Mouse (Mus musculus) CH12.LX (cell line): ENCODE data around the gene Mstn. TPM values are rescaled to one million over a fixed set of nuclear protein-coding genes. Genes with fewer than 3 reads are reported as not detected.

ENCODE experiments used
- DNase-seq: peaks from one replicate; pipeline ENCODE4 v3.0.0-alpha.2; 2013; ENCODE audit errors: extremely low read depth
- H3K27ac ChIP-seq: 2 replicates; pipeline ENCODE4 v1.5.1; 2012; ENCODE audit warnings: low read depth, mild to moderate bottlenecking, control low read depth, moderate library complexity; ENCODE audit not compliant: insufficient read depth
- H3K27me3 ChIP-seq: replicated peaks from 2 replicates; pipeline ENCODE3; 2012; ENCODE audit warnings: inconsistent platforms
- H3K36me3 ChIP-seq, 2 experiments: replicated peaks in 1 of 2; 2 replicates each; pipeline versions ENCODE3 to v1.6.1; 2012; ENCODE audit warnings: inconsistent platforms in 1 of 2, low read length in 1 of 2, mild to moderate bottlenecking in 1 of 2, mixed read lengths in 1 of 2, moderate library complexity in 1 of 2; ENCODE audit not compliant: control insufficient read depth in 1 of 2, insufficient read depth in 1 of 2
- H3K4me1 ChIP-seq, 2 experiments: 2 replicates each; pipeline ENCODE4 v1.6.1; 2012; ENCODE audit warnings: inconsistent platforms in 1 of 2, moderate library complexity in 1 of 2; ENCODE audit not compliant: insufficient read depth in 2 of 2, control insufficient read depth in 1 of 2
- H3K4me2 ChIP-seq: 2 replicates; pipeline ENCODE4 v1.6.1; 2012; ENCODE audit warnings: low read depth, mild to moderate bottlenecking, control low read depth; ENCODE audit not compliant: poor library complexity, insufficient read depth, severe bottlenecking
- H3K4me3 ChIP-seq, 3 experiments: fragments of 150-350 bp in 1 of 3; sonication (generic) in 1 of 3; replicated peaks in 1 of 3; 2 replicates each; pipeline versions ENCODE3 to v1.5.1; 2011 to 2012; ENCODE audit warnings: low read depth in 2 of 3, low read length in 2 of 3, mild to moderate bottlenecking in 2 of 3, moderate library complexity in 2 of 3, control low read depth in 1 of 3, improper control_type of control experiment in 1 of 3, inconsistent platforms in 1 of 3, mixed read lengths in 1 of 3; ENCODE audit not compliant: poor library complexity in 1 of 3
- H3K79me2 ChIP-seq: replicated peaks from 2 replicates; pipeline ENCODE4 v1.6.1; 2012; ENCODE audit warnings: mild to moderate bottlenecking, moderate library complexity; ENCODE audit not compliant: control insufficient read depth, poor library complexity, insufficient read depth, severe bottlenecking; ENCODE audit errors: extremely low read depth
- H3K9ac ChIP-seq: 2 replicates; pipeline ENCODE4 v1.6.1; 2012; ENCODE audit warnings: low read depth, mild to moderate bottlenecking, control low read depth, moderate library complexity; ENCODE audit not compliant: insufficient read depth
- H3K9me3 ChIP-seq: replicated peaks from 2 replicates; pipeline ENCODE3; 2012; ENCODE audit warnings: low read length, inconsistent platforms, mixed read lengths
- BHLHE40 ChIP-seq: IDR thresholded peaks from 2 replicates; pipeline ENCODE4 v1.6.1; 2011; ENCODE audit warnings: mild to moderate bottlenecking, low read depth, low read length, improper control_type of control experiment
- CHD2 ChIP-seq: IDR thresholded peaks from 2 replicates; pipeline ENCODE4 v1.6.1; 2011; ENCODE audit warnings: low read length, improper control_type of control experiment
- CTCF ChIP-seq, 2 experiments: IDR thresholded peaks in 1 of 2; conservative IDR thresholded peaks in 1 of 2; 2 replicates each; pipeline ENCODE4 v1.5.1; 2011 to 2012; ENCODE audit warnings: low read depth in 2 of 2, low read length in 2 of 2, improper control_type of control experiment in 1 of 2, inconsistent platforms in 1 of 2, mild to moderate bottlenecking in 1 of 2, moderate library complexity in 1 of 2
- E2F4 ChIP-seq: IDR thresholded peaks from 2 replicates; pipeline ENCODE4 v1.6.1; 2011; ENCODE audit warnings: low read depth, low read length, improper control_type of control experiment; ENCODE audit not compliant: insufficient replicate concordance
- ELF1 ChIP-seq: IDR thresholded peaks from 2 replicates; pipeline ENCODE4 v1.6.1; 2014; ENCODE audit warnings: low read depth, mild to moderate bottlenecking, inconsistent platforms, low read length, improper control_type of control experiment
- EP300 ChIP-seq: IDR thresholded peaks from 2 replicates; pipeline ENCODE4 v1.6.1; 2011; ENCODE audit warnings: low read length, improper control_type of control experiment
- IRF4 ChIP-seq: IDR thresholded peaks from 2 replicates; pipeline ENCODE4 v1.6.1; 2014; ENCODE audit warnings: low read depth, mild to moderate bottlenecking, inconsistent platforms, low read length, improper control_type of control experiment
- MAFK ChIP-seq: IDR thresholded peaks from 2 replicates; pipeline ENCODE4 v1.6.1; 2011; ENCODE audit warnings: low read length, improper control_type of control experiment; ENCODE audit not compliant: insufficient replicate concordance
- MEF2A ChIP-seq: IDR thresholded peaks from 2 replicates; pipeline ENCODE4 v1.6.1; 2014; ENCODE audit warnings: low read depth, mild to moderate bottlenecking, inconsistent platforms, low read length, improper control_type of control experiment, borderline replicate concordance
- MXI1 ChIP-seq: IDR thresholded peaks from 2 replicates; pipeline ENCODE4 v1.6.1; 2011; ENCODE audit warnings: mild to moderate bottlenecking, low read depth, low read length, improper control_type of control experiment
- MYC ChIP-seq: IDR thresholded peaks from 2 replicates; pipeline ENCODE4 v1.6.1; 2011; ENCODE audit warnings: low read depth, mild to moderate bottlenecking, improper control_type of control experiment, low read length
- PAX5 ChIP-seq: IDR thresholded peaks from 2 replicates; pipeline ENCODE4 v1.6.1; 2012; ENCODE audit warnings: low read length, inconsistent platforms, mixed read lengths
- POLR2AphosphoS2 ChIP-seq: IDR thresholded peaks from 2 replicates; pipeline ENCODE4 v1.6.1; 2011; ENCODE audit warnings: low read depth, low read length, improper control_type of control experiment
- RAD21 ChIP-seq: IDR thresholded peaks from 2 replicates; pipeline ENCODE4 v1.6.1; 2011; ENCODE audit warnings: low read depth, mild to moderate bottlenecking, low read length, improper control_type of control experiment, moderate library complexity
- SIN3A ChIP-seq: IDR thresholded peaks from 2 replicates; pipeline ENCODE4 v1.6.1; 2012; ENCODE audit warnings: low read length, improper control_type of control experiment, inconsistent platforms
- SMC3 ChIP-seq: IDR thresholded peaks from 2 replicates; pipeline ENCODE4 v1.6.1; 2011; ENCODE audit warnings: low read depth, low read length, improper control_type of control experiment
- TCF12 ChIP-seq: IDR thresholded peaks from 2 replicates; pipeline ENCODE4 v1.6.1; 2014; ENCODE audit warnings: low read depth, mild to moderate bottlenecking, inconsistent platforms, low read length, improper control_type of control experiment
- USF1 ChIP-seq: IDR thresholded peaks from 2 replicates; pipeline ENCODE4 v1.6.1; 2014; ENCODE audit warnings: low read depth, mild to moderate bottlenecking, inconsistent platforms, low read length, improper control_type of control experiment
- ZKSCAN1 ChIP-seq: IDR thresholded peaks from 2 replicates; pipeline ENCODE4 v1.6.1; 2012; ENCODE audit warnings: low read depth, inconsistent platforms, low read length, improper control_type of control experiment, borderline replicate concordance
- ZMIZ1 ChIP-seq: IDR thresholded peaks from 2 replicates; pipeline ENCODE4 v1.6.1; 2012; ENCODE audit warnings: low read depth, mild to moderate bottlenecking, inconsistent platforms, low read length, improper control_type of control experiment
- dilution Hi-C: fragments of 300-500 bp; cut with MboI; formaldehyde crosslinking; loops from 2 replicates; pipeline ENCODE4 v1.14.3; 2020; ENCODE audit warnings: low sequenced_read_pairs; ENCODE audit not compliant: extremely low pct_unique_long_range_greater_than_20kb, extremely low pct_ligation_motif_present
- in situ Hi-C: fragments of 300-500 bp; cut with MboI; formaldehyde crosslinking; loops from 3 replicates; pipeline ENCODE4 v1.14.3; 2019; ENCODE audit warnings: low sequenced_read_pairs, low pct_ligation_motif_present, low pct_unique_long_range_greater_than_20kb, mixed read lengths
- polyA plus RNA-seq: library from polyadenylated mRNA; unstranded; fragments of >175 nt; gene quantifications from 2 replicates; pipeline ENCODE4 v1.2.1, GENCODE M21; 2012; ENCODE audit warnings: low read depth; ENCODE audit not compliant: insufficient read length
- total RNA-seq, 2 experiments: library from RNA; depleted of rRNA; stranded (reverse); fragments of 300-350 nt in 1 of 2; fragments of >200 nt in 1 of 2; gene quantifications; 2 replicates each; pipeline ENCODE4 v1.2.3; 2012 to 2014

Gene Mstn
- total and polyA plus RNA-seq, 3 experiments, result not detected

DNA sequence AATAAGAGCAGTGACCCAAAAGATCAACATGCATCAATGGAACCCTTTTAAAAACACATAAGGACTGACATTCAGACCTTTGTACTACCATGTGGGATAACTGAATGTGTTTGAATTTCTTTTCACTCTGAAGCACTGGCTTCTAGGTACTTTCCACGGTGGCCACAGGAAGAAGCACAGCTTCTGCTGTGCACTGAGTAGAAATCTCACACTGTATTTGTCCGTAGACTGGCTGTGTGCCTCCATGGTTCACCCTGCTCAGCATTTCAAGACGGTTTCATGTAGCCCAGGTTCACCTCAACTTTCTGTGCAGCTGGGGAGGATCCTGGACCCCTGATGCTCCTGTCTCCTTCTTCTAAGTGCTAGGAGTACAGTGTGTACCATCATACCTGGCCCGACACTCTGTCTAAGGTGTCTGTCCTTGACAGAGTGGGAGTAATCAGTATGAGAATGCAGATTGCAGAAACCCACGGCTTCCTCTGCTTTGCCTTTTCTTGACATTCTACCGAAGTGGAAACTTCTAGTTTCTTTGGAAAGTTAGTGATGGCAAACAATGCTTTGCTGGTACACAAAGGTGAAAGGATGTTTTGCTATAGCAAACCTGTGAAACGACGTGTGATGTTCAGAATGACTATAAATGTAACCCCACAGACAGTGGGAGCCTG lies 11.5 kb upstream of the Mstn start:
- Histone ChIP-seq H3K79me2 (no peaks in the 10 kb centered on the region), H3K27me3 (no peaks in the 10 kb centered on the region), H3K4me1 (peaks cover 0 to 9% of the 10 kb centered on the region in 2 experiments; a peak in 2 of 4 replicates), H3K4me2 (no peak overlapping the region), H3K4me3 (no peak overlapping the region), H3K9ac (no peak overlapping the region), H3K9me3 (no peaks in the 10 kb centered on the region), H3K27ac (no peak overlapping the region), H3K36me3 (no peaks in the 10 kb centered on the region)
- no peak for DNase-seq
- TF ChIP-seq IRF4 (no peak), MEF2A (no peak), MAFK (no peak), SIN3A (no peak), ZMIZ1 (no peak), MXI1 (no peak), RAD21 (no peak), ELF1 (no peak), E2F4 (no peak), POLR2AphosphoS2 (no peak), SMC3 (no peak), PAX5 (no peak), BHLHE40 (no peak), USF1 (no peak)
- in situ Hi-C loops, result no loop called here
- dilution Hi-C loops, result no loop called here

GRCm38 (mm10) chr1:53053087-53054022 lies 8.1 kb upstream of the Mstn start:
- DNase-seq, result peak; percentile 43
- no peaks in the 10 kb centered on the region for H3K36me3 ChIP-seq
- H3K9me3 ChIP-seq, result no peaks in the 10 kb centered on the region
- peaks cover 0 to 9% of the 10 kb centered on the region in 2 experiments; a peak in 2 of 4 replicates for H3K4me1 ChIP-seq
- H3K4me3 ChIP-seq, result no peak overlapping the region
- no peaks in the 10 kb centered on the region for H3K27me3 ChIP-seq
- H3K9ac ChIP-seq, result no peak overlapping the region
- dilution Hi-C loops, result no loop called here
- no peaks in the 10 kb centered on the region for H3K79me2 ChIP-seq
- TF ChIP-seq TCF12 (no peak), SIN3A (no peak), EP300 (no peak), CTCF (conservative IDR thresholded peaks at IDR 0.05 in 1 of 2, IDR thresholded peaks at IDR 0.05 in 1 of 2; ENCODE audit: low read depth in 2 of 2, low read length in 2 of 2) (peak; percentile 49 to 78), MEF2A (no peak), IRF4 (no peak), RAD21 (peak; percentile 80), MYC (no peak), SMC3 (peak; percentile 65), MAFK (no peak), ELF1 (no peak), BHLHE40 (no peak), CHD2 (no peak), E2F4 (no peak), ZKSCAN1 (no peak)
- H3K27ac ChIP-seq, result no peak overlapping the region
- in situ Hi-C loops, result no loop called here
- H3K4me2 ChIP-seq, result no peak overlapping the region
